Mouse (Mus musculus) bone marrow, adult 2 months (tissue): ENCODE results near the gene Ginm1. TPM values are rescaled to one million over a fixed set of nuclear protein-coding genes. Genes with fewer than 3 reads are reported as not detected.
A peak's percentile ranks its signal among the peaks of the same experiment; 100 is the strongest.
"Not testable (repeated sequence)": the region's sequence is repeated elsewhere in the genome, so short reads cannot be mapped to it uniquely, and the experiment has no call there.

Source experiments
- H3K27ac ChIP-seq: fragments of 200-500 bp; 2 replicates; pipeline ENCODE4 v1.5.1; 2012; ENCODE audit warnings: low read depth, mild to moderate bottlenecking, control low read depth, inconsistent platforms, low read length; ENCODE audit not compliant: control insufficient read depth, poor library complexity, insufficient read depth
- H3K4me1 ChIP-seq: fragments of 200-500 bp; 2 replicates; pipeline ENCODE4 v1.6.1; 2011; ENCODE audit warnings: low read length; ENCODE audit not compliant: control insufficient read depth, insufficient read depth
- H3K4me3 ChIP-seq: fragments of 200-500 bp; replicated peaks from 2 replicates; pipeline ENCODE3; 2011; ENCODE audit warnings: mild to moderate bottlenecking, low read depth, low read length, control low read depth; ENCODE audit not compliant: control insufficient read depth
- CTCF ChIP-seq: fragments of 200-500 bp; IDR thresholded peaks from 2 replicates; pipeline ENCODE4 v1.5.1; 2011; ENCODE audit warnings: low read length, control low read depth; ENCODE audit not compliant: control insufficient read depth, insufficient read depth
- POLR2A ChIP-seq: fragments of 200-500 bp; IDR thresholded peaks from 2 replicates; pipeline ENCODE4 v1.6.1; 2011; ENCODE audit warnings: low read depth, mild to moderate bottlenecking, control low read depth, low read length, borderline replicate concordance; ENCODE audit not compliant: control insufficient read depth
- WGBS: fragments of 180-500 bp; shearing (Covaris S2); methylation state at CpG from one replicate; pipeline ENCODE4 v1.1.7; 2018; 5-methylcytosine and 5-hydroxymethylcytosine counted together
- polyA plus RNA-seq: library from polyadenylated mRNA; stranded (reverse); fragments of >200 nt; gene quantifications from 2 replicates; pipeline ENCODE4 v1.2.4, GENCODE M21; 2011; ENCODE audit warnings: low replicate concordance; ENCODE audit not compliant: missing spikeins, insufficient read depth, insufficient read length

The Ginm1 gene
- polyA plus RNA-seq, 1 experiment = 36.3 TPM

DNA sequence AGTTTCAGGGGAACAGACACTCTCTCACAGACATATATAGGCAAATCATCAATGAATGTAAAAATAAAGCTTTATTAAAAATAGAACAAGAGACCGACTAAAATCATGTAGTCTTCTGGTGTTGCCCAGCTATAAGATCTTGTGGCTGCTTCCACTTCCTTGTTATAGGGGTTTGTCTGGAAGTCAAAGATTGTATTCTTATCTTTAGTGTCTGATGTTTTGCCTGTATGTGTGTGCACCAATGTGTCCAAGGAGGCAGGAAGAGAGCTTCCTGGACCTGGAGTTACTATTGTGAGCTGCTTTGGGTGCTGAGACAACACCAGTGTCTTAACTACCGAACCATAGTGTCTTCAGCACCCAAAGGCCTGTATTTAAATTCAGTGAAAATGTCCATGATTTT, 35.1 kb downstream of the Ginm1 start:
- no peak for TF ChIP-seq CTCF
- no peak for TF ChIP-seq POLR2A
- H3K27ac ChIP-seq = no peak overlapping the region
- no peak overlapping the region for H3K4me3 ChIP-seq
- H3K4me1 ChIP-seq = no peaks in the 10 kb centered on the region
- 59% methylated on average over 2 of the region's 2 CpGs for WGBS

DNA sequence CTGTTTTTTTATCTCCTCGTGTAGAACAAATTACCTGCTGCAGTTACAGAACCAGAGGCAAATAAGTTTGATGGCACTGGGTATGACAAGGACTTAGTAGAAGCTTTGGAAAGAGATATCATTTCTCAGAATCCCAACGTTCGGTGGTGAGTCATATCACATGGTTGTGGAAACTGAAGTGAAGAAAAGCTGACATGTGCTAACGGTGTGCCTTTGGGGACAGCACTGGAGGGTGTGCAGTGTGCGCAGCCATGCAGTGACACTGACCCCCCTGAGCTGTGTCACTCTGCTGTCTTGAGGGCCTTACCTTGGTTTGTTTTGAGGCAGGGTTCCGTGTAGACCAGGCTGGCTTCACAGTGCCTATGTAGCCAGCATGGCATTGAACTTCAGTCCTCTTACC, 43.9 kb downstream of the Ginm1 start:
- TF ChIP-seq POLR2A = no peak
- Histone ChIP-seq H3K4me3 (no peak overlapping the region), H3K4me1 (no peaks in the 10 kb centered on the region), H3K27ac (no peak overlapping the region)
- WGBS = 82% methylated on average over 6 of the region's 6 CpGs

DNA sequence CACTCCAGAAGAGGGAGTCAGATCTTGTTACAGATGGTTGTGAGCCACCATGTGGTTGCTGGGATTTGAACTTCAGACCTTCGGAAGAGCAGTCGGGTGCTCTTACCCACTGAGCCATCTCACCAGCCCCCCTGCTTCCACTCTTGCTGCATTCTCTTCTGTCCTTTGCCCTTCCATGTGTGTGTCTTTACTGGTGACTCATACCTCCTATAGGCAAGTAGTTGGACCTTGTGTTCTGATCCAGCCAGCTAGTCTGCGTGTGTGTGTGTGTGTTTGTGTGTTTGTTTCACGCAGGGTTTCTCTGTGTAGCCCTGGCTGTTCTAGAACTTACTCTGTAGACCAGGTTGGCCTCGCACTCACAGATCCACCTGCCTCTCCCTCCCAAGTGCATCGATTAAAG, 47.1 kb downstream of the Ginm1 start:
- not testable (repeated sequence) for H3K4me3 ChIP-seq
- WGBS = 86% methylated on average over 6 of the region's 6 CpGs

DNA sequence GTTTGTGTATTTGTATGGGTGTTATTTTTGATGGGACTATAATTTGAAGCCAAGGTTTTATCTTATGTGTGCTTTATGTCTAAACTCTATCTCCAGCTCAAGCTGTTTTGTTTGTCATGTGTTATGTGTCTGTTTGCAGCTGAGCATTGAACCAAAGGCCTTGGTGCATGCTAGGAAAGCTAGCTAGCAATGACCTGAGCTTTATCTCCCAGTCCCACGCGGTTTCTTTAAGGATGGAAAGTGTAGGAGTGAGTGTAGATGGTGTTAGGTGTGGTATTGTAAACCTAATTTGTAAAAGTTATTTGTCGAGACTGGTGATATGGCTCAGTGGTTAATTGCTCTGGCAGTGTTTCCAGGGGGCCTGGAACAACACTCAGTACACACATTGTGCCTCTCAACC, 54.7 kb downstream of the Ginm1 start:
- H3K4me1 ChIP-seq = no peaks in the 10 kb centered on the region
- TF ChIP-seq POLR2A (no peak), CTCF (no peak)
- 71% methylated on average over 3 of the region's 3 CpGs for WGBS
- H3K4me3 ChIP-seq = no peak overlapping the region
- H3K27ac ChIP-seq = no peak overlapping the region

More for the DNA sequence above, 47.1 kb downstream of the Ginm1 start:
- H3K27ac ChIP-seq, H3K4me1 ChIP-seq: not testable (repeated sequence)

DNA sequence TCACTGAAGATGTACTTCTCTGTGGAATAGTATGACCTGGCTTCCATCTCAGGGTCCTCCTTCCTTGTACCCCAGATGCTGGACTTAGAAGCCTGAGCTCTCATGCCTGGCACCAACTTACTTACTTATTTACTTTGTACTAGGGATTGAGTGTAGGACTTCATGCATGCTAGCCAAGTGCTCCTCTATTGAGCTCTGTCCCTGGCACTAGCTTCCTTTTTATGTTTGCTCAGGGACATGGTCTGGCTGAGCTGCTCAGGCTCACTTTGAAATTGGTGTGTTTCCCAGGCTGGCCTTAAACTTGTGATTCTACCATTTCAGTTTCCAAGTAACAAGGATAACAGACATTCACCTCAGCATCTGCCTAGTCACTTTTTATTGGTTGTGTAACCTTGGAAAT, 55.5 kb downstream of the Ginm1 start:
- no peak for TF ChIP-seq CTCF
- no peak for TF ChIP-seq POLR2A

DNA sequence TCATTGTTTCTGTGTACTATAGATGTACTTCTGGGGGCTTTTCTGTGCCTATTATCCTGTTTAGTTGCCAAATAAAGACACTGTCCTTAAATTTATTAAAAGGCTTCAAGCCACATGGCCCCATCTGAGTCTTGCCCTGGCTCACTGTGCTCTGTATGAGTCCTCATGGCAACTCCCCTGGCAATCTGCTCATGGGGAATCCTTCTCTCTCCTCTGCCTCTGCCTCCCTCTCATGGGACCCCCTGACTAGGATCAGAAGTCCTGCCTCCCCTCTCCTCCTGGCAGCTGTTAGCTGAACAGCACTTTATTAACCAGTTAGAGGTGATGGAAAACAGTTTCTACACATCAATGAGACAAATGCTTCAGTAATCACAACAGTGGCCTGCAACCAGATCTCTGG, 61.0 kb downstream of the Ginm1 start:
- TF ChIP-seq CTCF (no peak), POLR2A (no peak)
- Histone ChIP-seq H3K4me3 (no peak overlapping the region), H3K4me1 (no peaks in the 10 kb centered on the region; the same call in 1 of the 2 replicates), H3K27ac (no peak overlapping the region)

More for the DNA sequence above, 55.5 kb downstream of the Ginm1 start:
- Histone ChIP-seq H3K27ac (no peak overlapping the region), H3K4me1 (no peaks in the 10 kb centered on the region), H3K4me3 (no peak overlapping the region)

DNA sequence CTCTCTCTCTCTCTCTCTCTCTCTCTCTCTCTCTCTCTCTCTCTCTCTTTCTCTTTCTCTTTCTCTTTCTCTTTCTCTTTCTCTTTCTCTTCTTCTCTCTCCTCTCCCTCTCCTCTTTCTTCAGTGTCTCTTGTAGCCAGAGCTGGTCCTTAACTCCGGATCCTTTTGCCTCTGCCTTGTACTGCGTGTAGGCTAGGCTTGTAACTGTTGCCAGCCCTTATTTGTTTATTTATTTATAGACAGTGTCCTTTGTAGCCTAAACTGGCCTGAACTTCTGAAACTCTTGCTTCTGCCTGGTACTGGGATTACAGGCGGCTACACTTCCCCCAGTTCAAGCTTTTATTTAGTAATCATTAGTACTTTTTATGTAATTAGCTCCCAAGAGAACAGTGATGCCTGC, 65.6 kb downstream of the Ginm1 start:
- WGBS = 9% methylated on average over 3 of the region's 3 CpGs
- Histone ChIP-seq H3K4me3 (peak overlapping the region; percentile 53), H3K4me1 (no peaks in the 10 kb centered on the region; the same call in 1 of the 2 replicates), H3K27ac (no peak overlapping the region)
- TF ChIP-seq POLR2A (no peak), CTCF (no peak)

DNA sequence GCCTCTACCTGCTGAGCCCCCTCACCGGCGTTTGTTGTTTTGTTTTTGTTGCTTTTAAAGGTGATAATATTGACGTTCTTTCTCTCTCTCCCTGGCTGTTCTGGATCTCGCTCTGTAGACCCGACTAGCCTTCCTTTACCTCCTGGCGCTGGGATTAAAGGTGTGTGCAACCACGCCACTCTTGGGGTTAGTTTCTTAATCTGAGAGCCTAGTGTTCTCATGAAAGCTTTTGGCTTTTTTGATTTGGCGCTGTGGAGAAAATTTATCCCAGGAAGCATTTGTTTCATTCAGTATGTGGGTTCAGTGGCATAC, 66.2 kb downstream of the Ginm1 start:
- TF ChIP-seq CTCF = no peak
- no peak for TF ChIP-seq POLR2A
- no peaks in the 10 kb centered on the region; the same call in 1 of the 2 replicates for H3K4me1 ChIP-seq
- under 1% methylated on average over 8 of the region's 8 CpGs for WGBS
- H3K4me3 ChIP-seq = peak overlapping the region; percentile 83
- H3K27ac ChIP-seq = peak overlapping the region; percentile 46

DNA sequence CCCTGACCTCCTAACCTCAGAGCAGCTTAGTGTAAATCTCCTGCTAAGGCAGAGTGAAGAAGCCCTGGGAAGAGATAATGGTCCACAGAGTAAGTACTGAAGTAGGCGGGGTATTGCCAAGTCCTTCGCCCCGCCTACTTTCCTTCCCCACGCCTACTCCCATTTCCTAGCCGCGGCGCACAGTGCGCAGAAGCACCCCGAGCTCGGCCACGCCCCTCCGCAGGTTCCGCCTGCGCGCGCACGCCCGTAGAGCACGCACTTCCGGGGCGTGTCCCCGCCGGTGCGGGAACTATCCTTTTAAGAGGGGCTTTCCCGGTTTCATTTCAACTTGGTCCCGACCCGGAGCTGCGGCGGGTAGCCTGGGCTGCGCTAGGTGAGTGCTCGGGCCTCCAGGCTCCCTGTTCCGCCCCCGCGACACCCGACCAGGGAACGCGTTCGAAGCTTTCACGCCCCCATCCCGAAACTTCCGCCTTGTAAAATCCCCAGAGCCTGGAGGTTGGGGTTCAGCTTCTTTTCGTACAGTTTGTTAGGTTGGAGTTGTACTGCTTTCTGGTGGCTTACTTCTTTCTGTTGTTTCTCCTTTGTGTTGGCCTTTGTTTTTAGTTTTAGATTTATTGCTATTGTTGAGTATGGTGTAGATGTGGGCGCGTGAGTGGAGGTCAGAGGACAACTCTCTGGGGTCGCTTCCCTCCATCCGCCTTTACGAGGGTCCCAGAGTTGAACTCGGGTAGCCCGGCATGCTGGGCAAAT, 66.7 kb downstream of the Ginm1 start, which contains the start of gene Katna1:
TSS of gene Katna1 (plus strand) at position 250 of the 750 bp plus-strand sequence.
- H3K4me1 ChIP-seq = no peaks in the 10 kb centered on the region; the same call in 1 of the 2 replicates
- H3K4me3 ChIP-seq = peak within 1 kb of the TSS; percentile 83
- under 1% methylated on average over 49 of the region's 49 CpGs for WGBS
- peak within 1 kb of the TSS; percentile 69 for H3K27ac ChIP-seq
- no peak for TF ChIP-seq CTCF
- peak; percentile 48; the same call in 1 of the 2 replicates for TF ChIP-seq POLR2A

Other genes starting within 250 kb of the Ginm1 start
- gene Lrp11, start 203.0 kb downstream of the Ginm1 start, polyA plus RNA-seq = 1.5 TPM in 2 replicates
- 9.4 and 14.6 TPM in 2 replicates for gene Nup43, start 125.3 kb downstream of the Ginm1 start, polyA plus RNA-seq
- 45.7 and 71.7 TPM in 2 replicates for gene Pcmt1, start 111.7 kb downstream of the Ginm1 start, polyA plus RNA-seq
- 6.0 and 6.2 TPM in 2 replicates for gene Lats1, start 111.6 kb downstream of the Ginm1 start, polyA plus RNA-seq
- gene Katna1, start 66.8 kb downstream of the Ginm1 start, polyA plus RNA-seq = 20.5 and 71.3 TPM in 2 replicates
- gene Ppil4, start 67 bp upstream of the Ginm1 start, polyA plus RNA-seq = 21.1 and 44.7 TPM in 2 replicates
- 1.1 and 4.9 TPM in 2 replicates for gene Zc3h12d, start 39.6 kb upstream of the Ginm1 start, polyA plus RNA-seq
- 36.8 and 46.7 TPM in 2 replicates for gene Tab2, start 163.4 kb upstream of the Ginm1 start, polyA plus RNA-seq